Mouse (Mus musculus): Measurements from ENCODE around the gene 1700025G04Rik. TPM values are rescaled to one million over a fixed set of nuclear protein-coding genes. Genes with fewer than 3 reads are reported as not detected.

Gene 1700025G04Rik
- polyA plus RNA-seq, 2 experiments, result 1.2 to 2.1 TPM

DNA sequence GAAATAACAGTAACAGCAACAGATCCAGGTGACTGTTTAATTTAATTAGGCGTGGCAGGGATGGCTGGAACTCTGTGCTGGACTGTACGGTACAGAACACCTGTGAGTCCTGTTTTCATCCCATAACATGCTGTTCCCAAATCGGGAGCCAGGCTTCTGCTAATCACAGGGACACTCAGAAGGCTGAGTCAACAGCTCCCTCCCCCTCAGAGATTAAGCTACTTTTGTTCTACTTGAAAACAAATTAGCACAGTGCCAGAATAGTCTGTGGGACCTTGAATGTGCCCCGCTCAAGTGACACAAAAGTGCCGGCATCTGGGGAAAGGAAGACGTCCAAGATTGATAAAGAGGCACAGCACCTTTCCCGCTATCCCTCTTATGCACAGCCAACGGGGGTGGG, 115.0 kb downstream of the 1700025G04Rik start:
- Histone ChIP-seq H3K9me3 (ENCODE audit: control insufficient read depth, low read length) (no peaks in the 10 kb centered on the region), H3K27ac (no peak overlapping the region), H3K4me3 (ENCODE audit: insufficient read depth in 1 of 2, low read depth in 2 of 2, low read length in 2 of 2) (no peak overlapping the region), H3K9ac (replicated peaks) (no peak overlapping the region), H3K4me2 (ENCODE audit: low read depth) (no peak overlapping the region), H3K27me3 (ENCODE audit: control insufficient read depth, insufficient read depth, low read length) (no peaks in the 10 kb centered on the region), H3K4me1 (replicated peaks; ENCODE audit: control insufficient read depth in 2 of 2, insufficient read depth in 2 of 2, low read length in 1 of 2) (no peaks in the 10 kb centered on the region; a peak in 1 of 4 replicates), H3K36me3 (replicated peaks; ENCODE audit: control insufficient read depth, insufficient read depth, low read depth) (no peaks in the 10 kb centered on the region)
- no peak for ATAC-seq (ENCODE audit: insufficient read depth)
- TF ChIP-seq CTCF (IDR thresholded peaks at IDR 0.05; ENCODE audit: low read depth) (no peak), EP300 (IDR thresholded peaks at IDR 0.05; ENCODE audit: low read depth) (no peak)
- DNase-seq (ENCODE audit: low read depth in 3 of 3, low spot score in 3 of 3), result no peak
- 51% methylated on average over 8 of the region's 8 CpGs for WGBS (ENCODE audit: insufficient replicate concordance)

DNA sequence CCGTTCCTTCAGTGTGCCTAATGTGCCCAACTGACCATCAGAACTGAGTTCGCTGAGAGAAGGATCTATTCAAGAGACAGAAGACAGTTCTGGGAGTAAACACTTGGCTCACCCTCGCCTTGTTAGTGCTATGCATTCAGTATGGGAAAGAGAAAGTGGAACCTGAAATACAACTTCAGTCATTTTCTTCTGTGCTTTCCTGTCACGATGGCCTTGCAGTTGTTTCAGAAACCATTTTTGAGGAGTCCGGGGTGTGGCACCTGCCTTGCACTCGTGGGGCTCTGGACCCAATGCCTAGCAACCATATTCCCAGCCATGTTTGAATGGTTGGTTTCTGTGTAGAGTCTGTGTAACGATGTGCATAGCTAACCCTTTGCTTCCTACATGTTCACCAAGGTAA, 115.5 kb downstream of the 1700025G04Rik start:
- TF ChIP-seq EP300 (IDR thresholded peaks at IDR 0.05; ENCODE audit: low read depth) (no peak), CTCF (IDR thresholded peaks at IDR 0.05; ENCODE audit: low read depth) (no peak)
- H3K4me3 ChIP-seq (ENCODE audit: insufficient read depth in 1 of 2, low read depth in 2 of 2, low read length in 2 of 2), result no peak overlapping the region
- no peaks in the 10 kb centered on the region for H3K27me3 ChIP-seq (ENCODE audit: control insufficient read depth, insufficient read depth, low read length)
- ATAC-seq (ENCODE audit: insufficient read depth), result no peak
- H3K4me2 ChIP-seq (ENCODE audit: low read depth), result no peak overlapping the region
- no peaks in the 10 kb centered on the region for H3K36me3 ChIP-seq (replicated peaks; ENCODE audit: control insufficient read depth, insufficient read depth, low read depth)
- no peaks in the 10 kb centered on the region; a peak in 1 of 4 replicates for H3K4me1 ChIP-seq (replicated peaks; ENCODE audit: control insufficient read depth in 2 of 2, insufficient read depth in 2 of 2, low read length in 1 of 2)
- no peak for DNase-seq (ENCODE audit: low read depth in 3 of 3, low spot score in 3 of 3)
- 67% methylated on average over 7 of the region's 7 CpGs for WGBS (ENCODE audit: insufficient replicate concordance)
- no peak overlapping the region for H3K9ac ChIP-seq (replicated peaks)
- H3K9me3 ChIP-seq (ENCODE audit: control insufficient read depth, low read length), result no peaks in the 10 kb centered on the region
- no peak overlapping the region for H3K27ac ChIP-seq

DNA sequence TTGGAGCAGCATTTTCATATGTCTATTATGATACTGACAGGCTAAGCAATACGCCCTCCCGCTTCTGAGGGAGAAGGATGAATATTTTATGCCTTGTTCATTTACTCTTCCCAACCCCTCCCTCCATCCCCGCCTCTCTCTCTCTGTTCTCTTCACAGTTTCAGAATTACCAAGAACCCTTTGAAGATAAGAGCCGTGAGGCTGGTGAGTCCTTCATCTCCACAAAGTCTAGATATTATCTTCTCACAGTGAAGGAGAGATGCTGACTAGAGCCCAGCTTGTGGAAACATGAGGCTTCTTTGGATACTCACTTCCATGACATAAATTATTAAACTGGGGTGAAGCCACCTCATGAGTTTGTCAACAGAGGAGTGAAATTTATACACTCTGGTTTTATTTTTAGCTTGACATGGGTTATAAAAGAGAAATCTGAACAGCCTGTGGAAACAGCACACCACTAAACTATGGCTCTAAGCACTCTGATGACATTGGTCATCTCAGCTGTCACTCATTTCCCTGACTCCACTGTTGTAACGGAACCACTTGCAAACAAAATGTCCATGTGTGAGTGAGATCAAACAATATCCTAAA, 116.7 kb downstream of the 1700025G04Rik start:
- no peak for ATAC-seq (ENCODE audit: insufficient read depth)
- WGBS (ENCODE audit: insufficient replicate concordance), result 60% methylated on average over 5 of the region's 5 CpGs
- no peaks in the 10 kb centered on the region; a peak in 1 of 4 replicates for H3K4me1 ChIP-seq (replicated peaks; ENCODE audit: control insufficient read depth in 2 of 2, insufficient read depth in 2 of 2, low read length in 1 of 2)

DNA sequence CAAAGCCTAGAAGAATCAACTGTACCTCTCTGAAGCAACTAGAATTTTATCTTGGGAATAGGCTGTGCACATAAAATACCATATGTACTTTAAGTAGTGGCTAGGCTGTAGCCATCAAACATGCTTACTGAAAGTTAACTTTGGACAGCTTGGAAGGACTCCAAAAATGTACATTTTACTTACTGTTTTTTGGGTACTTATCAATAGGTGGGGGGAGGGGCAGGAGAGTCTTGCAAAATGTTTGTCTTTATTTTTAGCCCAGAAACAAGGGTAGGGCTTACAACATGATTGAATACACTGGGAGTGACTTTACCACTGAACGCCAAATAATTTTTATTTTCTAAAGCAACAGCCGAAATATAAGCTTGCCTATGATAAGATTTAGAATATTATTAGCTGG, 118.3 kb downstream of the 1700025G04Rik start:
- no peaks in the 10 kb centered on the region for H3K9me3 ChIP-seq (ENCODE audit: control insufficient read depth, low read length)
- WGBS (ENCODE audit: insufficient replicate concordance), result 66% methylated on average over 2 of the region's 2 CpGs
- DNase-seq (ENCODE audit: low read depth in 3 of 3, low spot score in 3 of 3), result no peak
- ATAC-seq (ENCODE audit: insufficient read depth), result no peak
- no peaks in the 10 kb centered on the region for H3K27me3 ChIP-seq (ENCODE audit: control insufficient read depth, insufficient read depth, low read length)
- H3K4me1 ChIP-seq (replicated peaks; ENCODE audit: control insufficient read depth in 2 of 2, insufficient read depth in 2 of 2, low read length in 1 of 2), result no peaks in the 10 kb centered on the region; a peak in 1 of 4 replicates
- no peak overlapping the region for H3K4me3 ChIP-seq (ENCODE audit: insufficient read depth in 1 of 2, low read depth in 2 of 2, low read length in 2 of 2)
- no peak overlapping the region for H3K27ac ChIP-seq
- H3K9ac ChIP-seq (replicated peaks), result no peak overlapping the region
- H3K4me2 ChIP-seq (ENCODE audit: low read depth), result no peak overlapping the region
- TF ChIP-seq CTCF (IDR thresholded peaks at IDR 0.05; ENCODE audit: low read depth), result no peak
- no peak for TF ChIP-seq EP300 (IDR thresholded peaks at IDR 0.05; ENCODE audit: low read depth)
- H3K36me3 ChIP-seq (replicated peaks; ENCODE audit: control insufficient read depth, insufficient read depth, low read depth), result no peaks in the 10 kb centered on the region

More for the DNA sequence above, 116.7 kb downstream of the 1700025G04Rik start:
- no peak overlapping the region for H3K4me3 ChIP-seq (ENCODE audit: insufficient read depth in 1 of 2, low read depth in 2 of 2, low read length in 2 of 2)
- no peaks in the 10 kb centered on the region for H3K9me3 ChIP-seq (ENCODE audit: control insufficient read depth, low read length)
- H3K27me3 ChIP-seq (ENCODE audit: control insufficient read depth, insufficient read depth, low read length), result no peaks in the 10 kb centered on the region
- H3K4me2 ChIP-seq (ENCODE audit: low read depth), result no peak overlapping the region
- no peak for TF ChIP-seq EP300 (IDR thresholded peaks at IDR 0.05; ENCODE audit: low read depth)
- no peak for TF ChIP-seq CTCF (IDR thresholded peaks at IDR 0.05; ENCODE audit: low read depth)
- no peak for DNase-seq (ENCODE audit: low read depth in 3 of 3, low spot score in 3 of 3)
- no peaks in the 10 kb centered on the region for H3K36me3 ChIP-seq (replicated peaks; ENCODE audit: control insufficient read depth, insufficient read depth, low read depth)
- H3K9ac ChIP-seq (replicated peaks), result no peak overlapping the region
- H3K27ac ChIP-seq, result no peak overlapping the region

DNA sequence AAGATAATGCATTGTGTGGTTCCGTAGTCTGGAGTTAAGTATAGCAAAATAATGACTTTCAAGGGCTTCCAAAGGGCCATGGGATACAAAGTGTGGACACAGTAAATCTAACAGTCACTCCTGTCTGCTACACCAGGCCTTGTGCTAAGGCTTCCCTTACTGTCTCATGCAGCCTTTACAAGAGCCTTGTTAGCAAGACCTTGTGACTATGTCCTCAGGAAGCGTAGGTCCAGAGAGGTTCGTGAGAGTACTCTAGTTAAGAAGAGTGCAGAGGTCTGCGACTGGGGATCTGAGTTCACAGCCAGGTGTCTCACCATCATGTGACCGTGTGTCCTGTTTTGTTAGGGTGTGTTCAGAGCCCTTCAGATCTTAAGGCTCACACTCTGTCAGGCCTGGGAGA, 121.8 kb downstream of the 1700025G04Rik start:
- ATAC-seq (ENCODE audit: insufficient read depth) (no peak), DNase-seq (ENCODE audit: low read depth in 3 of 3, low spot score in 3 of 3) (no peak)
- Histone ChIP-seq H3K9me3 (ENCODE audit: control insufficient read depth, low read length) (no peaks in the 10 kb centered on the region), H3K9ac (replicated peaks) (no peak overlapping the region), H3K4me1 (replicated peaks; ENCODE audit: control insufficient read depth in 2 of 2, insufficient read depth in 2 of 2, low read length in 1 of 2) (no peaks in the 10 kb centered on the region; a peak in 1 of 4 replicates), H3K36me3 (replicated peaks; ENCODE audit: control insufficient read depth, insufficient read depth, low read depth) (no peaks in the 10 kb centered on the region), H3K27ac (no peak overlapping the region), H3K4me2 (ENCODE audit: low read depth) (no peak overlapping the region), H3K4me3 (ENCODE audit: insufficient read depth in 1 of 2, low read depth in 2 of 2, low read length in 2 of 2) (no peak overlapping the region), H3K27me3 (ENCODE audit: control insufficient read depth, insufficient read depth, low read length) (no peaks in the 10 kb centered on the region)
- TF ChIP-seq EP300 (IDR thresholded peaks at IDR 0.05; ENCODE audit: low read depth) (no peak), CTCF (IDR thresholded peaks at IDR 0.05; ENCODE audit: low read depth) (no peak)
- WGBS (ENCODE audit: insufficient replicate concordance), result 63% methylated on average over 5 of the region's 5 CpGs
